Mouse (Mus musculus): ENCODE data around the gene Map1lc3b.

DNA sequence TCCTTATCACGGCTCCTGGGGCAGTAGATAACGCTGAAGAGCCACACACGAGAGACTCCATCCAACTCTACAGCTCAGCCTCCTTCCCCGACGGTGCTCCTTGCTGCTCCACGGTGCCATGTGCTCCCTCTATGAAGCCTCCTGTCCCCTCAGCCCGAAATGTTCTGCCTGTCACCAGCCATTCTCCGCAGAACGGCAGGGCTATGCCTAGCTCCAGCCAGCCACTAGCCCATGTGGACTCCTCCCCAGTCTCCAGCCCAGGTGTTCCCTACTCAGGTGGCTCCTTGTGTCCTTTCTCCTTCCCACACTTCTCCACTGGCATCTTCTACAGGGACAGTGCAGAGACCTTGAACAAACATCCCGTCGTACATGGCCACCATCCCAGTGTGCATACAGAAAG lies 45.2 kb upstream of the Map1lc3b start:
- TF ChIP-seq POLR2A (IDR thresholded peaks at IDR 0.05; ENCODE audit: control insufficient read depth in 1 of 2, insufficient read depth in 1 of 2, low read depth in 1 of 2, low read length in 2 of 2, poor library complexity in 1 of 2) (no peak), EP300 (IDR thresholded peaks at IDR 0.05; ENCODE audit: low read depth in 1 of 2, low read length in 2 of 2) (no peak), HCFC1 (IDR thresholded peaks at IDR 0.05; ENCODE audit: low read depth, low read length) (no peak), MAZ (IDR thresholded peaks at IDR 0.05; ENCODE audit: low read depth, low read length) (no peak), NRF1 (IDR thresholded peaks at IDR 0.05; ENCODE audit: insufficient read depth, low read depth, low read length, poor library complexity, severe bottlenecking) (no peak), MAX (IDR thresholded peaks at IDR 0.05; ENCODE audit: low read length) (no peak)
